Mouse (Mus musculus): ENCODE measurements around the gene Kctd13. TPM values are rescaled to one million over a fixed set of nuclear protein-coding genes. Genes with fewer than 3 reads are reported as not detected.
"Not testable (repeated sequence)": the region's sequence is repeated elsewhere in the genome, so short reads cannot be mapped to it uniquely, and the experiment has no call there.

Kctd13 gene
- total RNA-seq (2022), result 1 to 10 TPM; 1.2 to 4.0 (median 2.7) TPM

GRCm38 (mm10) chr7:126928384-126929037 lies at the start of gene Kctd13:
Gene Kctd13 (plus strand): TSS chr7:126928879.
- DNase-seq (ENCODE audit: low spot score in 2 of 2), result peak; percentile 85 to 88

GRCm38 (mm10) chr7:126881040-126881439 lies 47.6 kb upstream of the Kctd13 start:
- DNase-seq (ENCODE audit: low spot score in 2 of 2), result no peak

GRCm38 (mm10) chr7:126883731-126884181 lies 44.9 kb upstream of the Kctd13 start:
- no peak for DNase-seq (ENCODE audit: low spot score in 2 of 2)

GRCm38 (mm10) chr7:126884286-126885164 lies 44.2 kb upstream of the Kctd13 start, which contains the start of gene Taok2:
Gene Taok2 (minus strand): TSS chr7:126884703.
- DNase-seq (ENCODE audit: low spot score in 2 of 2), result peak; percentile 94 to 97

- no peak for DNase-seq (ENCODE audit: low spot score in 2 of 2)
Measured at GRCm38 (mm10) chr7:126887281-126887680, 41.4 kb upstream of the Kctd13 start.

- DNase-seq (ENCODE audit: low spot score in 2 of 2), result no peak
Measured at GRCm38 (mm10) chr7:126888852-126889251, 39.8 kb upstream of the Kctd13 start.

- no peak for DNase-seq (ENCODE audit: low spot score in 2 of 2)
Measured at GRCm38 (mm10) chr7:126896912-126897311, 31.8 kb upstream of the Kctd13 start.

- no peak for DNase-seq (ENCODE audit: low spot score in 2 of 2)
Measured at GRCm38 (mm10) chr7:126897390-126898101, 31.1 kb upstream of the Kctd13 start.

GRCm38 (mm10) chr7:126898102-126898990 lies 30.3 kb upstream of the Kctd13 start:
- peak; percentile 91 to 93 for DNase-seq (ENCODE audit: low spot score in 2 of 2)

- DNase-seq (ENCODE audit: low spot score in 2 of 2), result not testable (repeated sequence)
Measured at GRCm38 (mm10) chr7:126899781-126900180, 28.9 kb upstream of the Kctd13 start.

- DNase-seq (ENCODE audit: low spot score in 2 of 2), result no peak
Measured at GRCm38 (mm10) chr7:126905590-126905989, 23.1 kb upstream of the Kctd13 start.

GRCm38 (mm10) chr7:126914844-126915243 lies 13.8 kb upstream of the Kctd13 start:
- no peak for DNase-seq (ENCODE audit: low spot score in 2 of 2)

- DNase-seq (ENCODE audit: low spot score in 2 of 2), result not testable (repeated sequence)
Measured at GRCm38 (mm10) chr7:126918356-126918755, 10.3 kb upstream of the Kctd13 start.

GRCm38 (mm10) chr7:126919973-126920372 lies 8.7 kb upstream of the Kctd13 start:
- no peak for DNase-seq (ENCODE audit: low spot score in 2 of 2)

GRCm38 (mm10) chr7:126921563-126921962 lies 7.1 kb upstream of the Kctd13 start:
- DNase-seq (ENCODE audit: low spot score in 2 of 2), result no peak

GRCm38 (mm10) chr7:126922624-126923060 lies 6.0 kb upstream of the Kctd13 start, which contains the start of gene Tmem219:
Gene Tmem219 (minus strand): TSS chr7:126922917.
- peak; percentile 57 to 64 for DNase-seq (ENCODE audit: low spot score in 2 of 2)

- no peak for DNase-seq (ENCODE audit: low spot score in 2 of 2)
Measured at GRCm38 (mm10) chr7:126923999-126924398, 4.7 kb upstream of the Kctd13 start.

GRCm38 (mm10) chr7:126926299-126926698 lies 2.4 kb upstream of the Kctd13 start:
- no peak for DNase-seq (ENCODE audit: low spot score in 2 of 2)

- no peak for DNase-seq (ENCODE audit: low spot score in 2 of 2)
Measured at GRCm38 (mm10) chr7:126929046-126929445, 367 bp downstream of the Kctd13 start.

GRCm38 (mm10) chr7:126932652-126933051 lies 4.0 kb downstream of the Kctd13 start:
- no peak for DNase-seq (ENCODE audit: low spot score in 2 of 2)

Data from gastrocnemius, adult 8-10 months (tissue).